Mouse (Mus musculus): ENCODE measurements around the gene Fam129c.
A peak's percentile ranks its signal among the peaks of the same experiment; 100 is the strongest.

Gene Fam129c

GRCm38 (mm10) chr8:71597451-71597850 is at the start of gene Fam129c:
Fam129c (plus strand) TSS chr8:71597648.
- no peak for DNase-seq

DNA sequence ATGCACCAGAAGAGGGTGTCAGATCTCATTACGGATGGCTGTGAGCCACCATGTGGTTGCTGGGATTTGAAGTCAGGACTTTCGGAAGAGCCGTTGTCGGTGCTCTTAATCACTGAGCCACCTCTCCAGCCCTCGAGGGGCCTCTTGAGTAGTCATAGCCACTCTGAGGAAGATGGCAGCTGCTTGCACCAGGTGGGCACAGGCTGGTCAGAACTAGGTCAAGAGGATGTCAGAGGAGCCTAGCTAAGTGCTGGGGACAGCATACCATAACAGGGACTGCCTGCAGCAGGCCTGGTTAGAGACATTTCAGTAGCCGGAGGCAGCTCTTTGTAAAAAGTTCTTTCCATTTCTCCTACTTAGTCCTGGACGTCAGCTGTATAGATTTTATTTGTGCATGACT is 46.7 kb upstream of the Fam129c start:
- no peak for DNase-seq

DNA sequence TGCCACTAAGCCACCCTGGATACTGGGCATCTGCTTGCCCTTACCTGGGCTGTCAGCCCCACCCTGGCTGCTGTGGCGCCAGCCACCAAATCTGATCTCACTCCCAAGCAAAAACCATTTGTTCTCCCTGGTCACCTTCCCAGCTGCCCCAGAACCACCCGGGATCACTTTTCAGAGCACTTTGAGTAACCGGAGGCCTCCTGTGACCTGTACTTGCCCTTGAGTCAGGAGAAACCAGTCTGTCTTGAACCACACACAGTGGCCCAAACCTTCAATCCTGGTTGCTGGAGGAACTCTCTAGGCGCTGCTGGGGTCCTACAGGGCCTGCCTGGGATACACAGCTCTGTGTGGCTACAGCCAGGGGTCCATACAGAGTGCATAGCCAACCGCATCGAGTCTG is 44.7 kb upstream of the Fam129c start:
- DNase-seq, result no peak

DNA sequence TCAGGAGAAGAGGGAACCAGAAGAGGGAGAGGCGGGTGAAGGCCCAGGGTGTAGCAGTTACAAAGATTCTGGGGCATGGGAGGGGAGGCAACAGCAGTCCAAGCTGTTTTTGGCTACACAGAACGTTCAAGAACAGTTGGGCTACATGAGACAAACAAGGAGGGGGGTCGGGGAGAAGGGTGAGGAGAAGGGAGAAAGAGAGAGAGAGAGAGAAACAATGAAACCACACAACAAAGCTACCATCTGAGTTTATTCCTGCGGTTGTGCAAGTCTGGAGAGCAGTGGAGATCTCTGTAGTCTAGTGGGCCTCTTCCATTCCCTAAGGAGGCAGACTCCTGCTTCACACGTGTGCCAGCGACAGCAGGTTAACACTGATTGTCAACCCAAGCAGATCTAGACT is 43.4 kb upstream of the Fam129c start:
- DNase-seq, result no peak

GRCm38 (mm10) chr8:71554644-71555043 is 42.8 kb upstream of the Fam129c start:
- DNase-seq, result no peak

- DNase-seq, result no peak
Measured at GRCm38 (mm10) chr8:71558071-71558957, 39.1 kb upstream of the Fam129c start, which contains the start of gene Tmem221. Tmem221 (minus strand) TSS chr8:71558871.

- peak; percentile 85 to 89 for DNase-seq
Measured at GRCm38 (mm10) chr8:71558958-71559690, 38.3 kb upstream of the Fam129c start.

DNA sequence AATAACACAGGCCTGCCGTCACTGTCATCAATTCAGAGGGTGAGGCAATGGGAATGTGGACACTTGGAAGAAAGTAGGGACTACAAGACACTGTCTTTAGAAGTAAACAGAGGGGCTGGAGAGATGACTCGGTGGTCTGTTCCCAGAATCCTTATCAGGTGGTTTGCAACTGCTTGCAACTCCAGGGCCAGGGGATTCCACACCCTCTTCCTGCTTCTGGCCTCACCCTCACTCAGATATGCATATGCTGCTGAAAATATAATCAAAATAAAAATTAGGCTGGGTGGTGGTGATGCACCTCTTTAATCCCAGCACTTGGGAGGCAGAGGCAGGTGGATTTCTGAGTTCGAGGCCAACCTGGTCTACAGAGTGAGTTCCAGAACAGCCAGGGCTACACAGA is 37.4 kb upstream of the Fam129c start:
- DNase-seq, result no peak

DNA sequence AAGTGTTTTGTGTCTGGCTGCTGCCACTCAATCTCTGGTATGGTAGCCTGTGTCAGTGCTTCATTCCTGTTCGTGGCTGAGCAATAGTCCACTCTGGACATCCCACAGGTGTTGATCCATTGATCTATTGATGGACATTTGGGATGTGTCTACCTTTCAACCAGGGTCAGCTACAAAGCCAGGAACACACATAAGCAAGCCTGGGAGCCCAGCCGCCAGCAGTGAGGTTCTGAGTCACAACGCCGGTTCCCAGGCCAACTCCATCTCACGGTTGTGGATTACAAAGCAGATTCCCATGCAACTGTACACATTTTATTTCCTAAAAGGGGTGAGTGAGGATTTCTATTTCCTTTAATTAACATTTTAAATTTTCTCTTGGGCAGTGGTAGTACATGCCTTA is 36.7 kb upstream of the Fam129c start:
- no peak for DNase-seq

DNA sequence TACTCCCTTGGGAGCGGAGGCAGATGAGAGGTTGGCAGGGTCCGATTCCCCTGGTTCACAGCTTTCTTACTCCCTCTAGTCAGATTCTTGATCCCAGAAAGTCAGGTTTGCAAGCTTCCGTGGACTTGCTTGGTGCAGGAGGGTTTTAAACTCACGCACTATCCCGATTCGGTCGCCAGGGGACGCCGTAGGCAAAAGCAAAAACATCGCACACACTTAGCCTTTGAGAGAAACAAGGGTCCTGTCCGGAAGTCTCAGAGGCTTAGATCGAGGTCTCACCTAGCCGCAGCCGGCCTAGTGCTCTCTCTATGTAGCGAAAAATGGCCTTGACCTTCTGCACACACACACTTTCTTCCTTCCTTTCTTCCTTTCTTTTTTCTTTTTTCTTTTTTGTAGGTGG is 36.0 kb upstream of the Fam129c start:
- DNase-seq, result peak; percentile 59 to 63

GRCm38 (mm10) chr8:71562751-71563150 is 34.7 kb upstream of the Fam129c start:
- peak; percentile 72 to 84 for DNase-seq

DNA sequence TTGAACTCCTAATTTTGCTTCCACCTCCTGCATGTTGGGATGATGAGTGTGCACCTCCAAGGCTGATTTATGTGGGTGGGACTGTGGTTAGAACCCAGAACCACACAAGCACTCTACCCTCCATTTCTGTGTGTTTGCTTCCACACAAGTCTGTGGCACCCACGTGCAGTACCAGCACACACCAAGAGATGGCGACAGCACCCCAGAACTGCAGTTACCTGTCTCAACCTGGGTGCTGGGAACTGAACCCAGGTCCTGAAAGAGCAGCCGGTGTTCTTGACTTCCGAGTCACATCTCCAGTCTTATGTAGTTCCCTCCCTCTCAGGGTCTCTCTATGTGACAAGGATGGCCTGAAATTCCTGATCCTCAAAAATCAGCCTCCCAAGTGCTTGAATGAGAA is 33.5 kb upstream of the Fam129c start:
- DNase-seq, result no peak

DNA sequence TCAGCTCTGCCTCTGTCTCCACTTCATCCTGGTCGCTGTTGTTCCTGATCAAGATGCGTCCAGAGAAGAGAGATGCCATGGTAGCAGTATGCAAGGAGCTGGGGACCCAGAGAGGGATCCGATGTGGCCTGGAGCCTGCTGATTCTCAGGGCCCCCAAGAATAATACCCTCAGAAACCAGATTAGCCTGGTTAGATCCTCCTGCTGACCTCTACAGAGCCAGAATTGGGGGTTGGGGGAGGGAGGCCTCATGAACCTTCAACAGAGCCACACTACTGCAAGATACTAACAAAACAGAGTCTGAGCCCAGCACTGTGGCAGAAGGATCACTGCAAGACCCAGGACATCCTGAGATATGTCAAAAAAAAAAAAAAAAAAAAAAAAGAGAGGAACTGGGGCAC is 30.9 kb upstream of the Fam129c start, which contains the start of gene Nxnl1:
Gene Nxnl1 (minus strand): TSS at position 101 of the 400 bp plus-strand sequence.
- DNase-seq, result no peak

DNA sequence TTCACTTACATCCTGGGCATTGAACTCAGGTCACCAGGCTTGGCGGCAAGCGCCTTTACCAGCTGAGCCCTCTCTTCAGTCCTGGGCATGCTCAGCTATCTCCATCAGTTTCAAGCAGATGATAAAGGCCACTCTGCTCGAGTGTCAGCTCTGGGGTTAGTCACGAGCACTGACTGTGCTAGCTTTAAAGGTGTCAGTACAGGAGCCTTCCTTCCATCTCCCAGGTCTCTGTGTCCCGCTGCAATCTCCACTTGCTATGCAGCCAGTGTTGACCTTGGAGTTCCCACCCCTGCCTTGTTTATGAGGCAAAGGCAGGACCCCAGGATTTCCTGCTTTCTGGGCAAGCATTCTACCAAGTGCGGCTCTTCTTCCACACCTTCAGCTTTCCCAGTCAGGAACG is 29.9 kb upstream of the Fam129c start:
- DNase-seq, result no peak

- DNase-seq, result peak; percentile 74 to 83
Measured at GRCm38 (mm10) chr8:71568387-71568937, 29.0 kb upstream of the Fam129c start, which contains the start of gene Slc27a1. Slc27a1 (plus strand) TSS chr8:71568882.

GRCm38 (mm10) chr8:71568941-71569340 is 28.5 kb upstream of the Fam129c start:
- peak in 1 of 2 experiments; percentile 27 for DNase-seq

DNA sequence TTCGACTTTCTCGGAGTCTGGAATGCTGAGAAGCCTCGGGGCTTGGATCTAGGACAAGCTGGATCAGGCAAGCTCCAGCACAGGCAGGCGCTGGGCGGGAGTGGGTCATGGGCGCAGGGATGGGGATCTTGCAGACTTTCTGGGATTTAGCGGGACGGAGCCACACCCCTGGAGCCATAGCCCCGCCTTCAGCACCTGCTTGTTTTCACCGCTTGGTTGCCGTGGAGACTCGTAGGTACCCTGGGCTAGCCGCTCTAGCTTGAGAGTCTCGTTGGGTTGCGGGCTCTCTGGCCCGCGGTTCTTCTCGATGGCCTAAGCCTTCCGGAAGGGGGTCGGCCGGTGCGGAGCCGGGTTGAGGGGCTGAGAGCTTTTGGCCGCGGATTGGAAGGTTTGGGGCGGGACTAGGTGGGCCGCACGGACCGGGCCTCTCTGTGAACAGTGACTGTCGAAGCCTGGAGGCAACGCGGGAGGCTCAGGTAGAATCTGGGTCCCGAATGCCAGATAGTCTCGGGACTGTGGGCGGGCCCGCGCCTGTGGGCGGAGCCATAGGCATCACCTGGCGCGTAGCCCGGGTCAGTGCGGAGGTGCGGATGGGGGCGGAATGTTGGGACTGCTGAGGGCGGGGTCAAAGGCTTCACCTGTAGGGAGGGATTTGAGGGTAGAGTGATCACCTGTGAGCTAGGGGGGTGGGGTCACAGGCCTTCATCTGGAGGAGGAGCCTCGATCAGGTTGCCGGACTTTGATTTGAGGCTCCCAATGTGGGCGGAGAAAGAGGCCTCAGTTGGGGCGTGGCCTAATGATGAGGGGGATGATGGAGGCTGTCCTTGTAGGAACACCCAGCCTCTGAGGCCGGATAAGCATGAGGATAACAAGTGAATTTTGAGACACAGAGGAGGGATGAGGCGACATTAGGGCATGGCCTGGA is 27.8 kb upstream of the Fam129c start:
- DNase-seq, result peak; percentile 96 to 97

DNA sequence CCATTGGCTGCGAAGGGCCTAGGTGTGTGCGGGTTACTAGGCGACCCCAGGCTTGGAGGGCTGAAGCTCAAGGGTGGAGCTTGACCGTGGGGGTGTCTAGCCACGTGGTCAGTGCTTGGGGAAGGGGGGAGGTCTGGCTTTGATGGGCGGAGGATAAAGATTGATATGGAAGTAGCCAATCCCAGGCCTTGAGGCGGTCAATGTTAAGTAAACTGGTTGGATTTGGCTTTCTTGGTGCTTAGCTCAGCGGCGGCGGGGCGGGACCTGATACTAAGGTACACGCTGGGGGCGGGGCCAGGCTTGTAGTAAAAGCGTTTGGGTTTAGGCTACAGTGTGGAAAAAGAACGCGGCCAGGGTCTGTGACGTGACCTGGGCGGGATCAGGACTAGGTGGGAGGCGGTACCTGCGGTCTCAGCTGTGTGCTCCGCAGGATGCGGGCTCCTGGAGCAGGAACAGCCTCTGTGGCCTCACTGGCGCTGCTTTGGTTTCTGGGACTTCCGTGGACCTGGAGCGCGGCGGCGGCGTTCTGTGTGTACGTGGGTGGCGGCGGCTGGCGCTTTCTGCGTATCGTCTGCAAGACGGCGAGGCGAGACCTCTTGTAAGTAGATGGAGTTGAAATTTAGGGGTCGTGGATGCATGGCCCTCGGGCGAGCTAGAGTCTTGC is 27.0 kb upstream of the Fam129c start:
- DNase-seq, result peak; percentile 97 to 98

DNA sequence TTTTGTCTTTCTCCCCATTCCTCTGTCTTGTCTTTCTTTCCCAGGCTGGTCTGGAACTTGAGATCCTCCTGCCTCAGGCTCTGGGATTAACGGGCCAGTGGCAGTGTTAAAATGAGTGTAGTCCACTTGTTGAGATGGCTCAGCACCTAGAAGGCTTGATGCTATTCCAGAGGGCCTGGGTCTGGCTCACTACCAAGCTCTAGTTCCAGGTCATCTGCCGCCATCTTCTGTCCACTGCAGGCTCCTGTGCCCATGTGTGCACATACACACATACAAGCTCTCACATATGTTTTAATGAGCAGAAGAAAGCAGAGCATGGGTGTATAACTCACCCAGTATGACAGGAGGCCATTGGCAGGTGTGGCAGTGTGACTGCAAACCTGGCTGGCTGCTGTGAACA is 25.4 kb upstream of the Fam129c start:
- DNase-seq, result no peak

DNA sequence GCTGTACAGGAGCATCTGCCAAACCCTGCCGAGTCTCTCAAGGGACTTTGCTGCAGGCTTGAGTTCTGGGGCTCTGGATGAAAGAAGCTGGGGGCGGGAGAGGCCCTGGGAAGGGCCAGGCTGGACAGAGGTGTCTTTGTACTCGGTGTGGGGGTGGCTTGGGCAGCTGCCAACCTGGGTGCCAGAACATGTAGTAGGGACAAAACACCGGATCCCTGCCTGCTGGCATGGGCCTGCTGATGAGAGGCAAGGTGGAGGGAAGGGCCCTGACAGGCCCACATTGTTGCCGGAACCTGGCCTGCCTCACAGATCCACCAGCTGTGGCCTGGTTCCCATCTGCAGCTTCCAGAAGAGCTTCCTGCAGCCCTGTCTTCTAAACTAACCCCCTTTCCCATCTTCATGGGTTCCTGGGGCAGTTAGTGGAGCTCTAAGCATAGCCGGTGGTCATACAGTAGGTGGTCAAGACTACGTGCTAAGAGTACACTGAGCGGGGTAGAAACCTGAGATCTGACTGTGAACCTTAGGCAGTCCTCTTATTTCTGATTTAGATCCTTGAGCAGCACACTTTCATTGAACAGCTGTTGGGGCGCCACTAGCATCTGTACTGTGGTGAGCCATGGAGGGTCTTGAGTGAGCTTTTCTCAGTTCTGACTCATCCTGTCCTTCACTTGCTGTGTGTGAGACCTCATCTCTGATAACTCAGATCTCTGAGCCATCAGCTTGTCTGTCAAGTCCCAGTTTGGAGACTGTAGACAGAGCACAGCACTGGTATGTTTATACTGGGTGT is 24.4 kb upstream of the Fam129c start:
- DNase-seq, result peak; percentile 33 to 62

GRCm38 (mm10) chr8:71574426-71574825 is 23.0 kb upstream of the Fam129c start:
- no peak for DNase-seq
